Mouse (Mus musculus) cortical plate, adult 2 months (tissue): Measurements from ENCODE around the gene Crybg3. TPM values are rescaled to one million over a fixed set of nuclear protein-coding genes. Genes with fewer than 3 reads are reported as not detected.
A peak's percentile ranks its signal among the peaks of the same experiment; 100 is the strongest.

Experiments
- H3K27ac ChIP-seq: fragments of 200-500 bp; 2 replicates; pipeline ENCODE4 v1.5.1; 2012; ENCODE audit warnings: low read length, control low read depth, inconsistent platforms; ENCODE audit not compliant: insufficient read depth
- H3K4me1 ChIP-seq: fragments of 200-500 bp; 2 replicates; pipeline ENCODE4 v1.6.1; 2011; ENCODE audit warnings: low read length; ENCODE audit not compliant: control insufficient read depth, insufficient read depth
- H3K4me3 ChIP-seq: fragments of 200-500 bp; 2 replicates; pipeline ENCODE4 v1.5.1; 2011; ENCODE audit warnings: mild to moderate bottlenecking, low read length, control low read depth; ENCODE audit not compliant: insufficient read depth
- CTCF ChIP-seq: fragments of 200-500 bp; IDR thresholded peaks from 2 replicates; pipeline ENCODE4 v1.5.1; 2011; ENCODE audit warnings: mild to moderate bottlenecking, control low read depth, low read length; ENCODE audit not compliant: insufficient read depth; ENCODE audit errors: extremely low read depth
- POLR2A ChIP-seq: fragments of 200-500 bp; IDR thresholded peaks from 2 replicates; pipeline ENCODE4 v1.6.1; 2011; ENCODE audit warnings: mild to moderate bottlenecking, low read length, control low read depth; ENCODE audit not compliant: insufficient read depth; ENCODE audit errors: extremely low read depth
- polyA plus RNA-seq: library from polyadenylated mRNA; depleted of rRNA; stranded (reverse); fragments of >200 nt; gene quantifications from 2 replicates; pipeline ENCODE4 v1.2.3, GENCODE M21; 2012

Gene Crybg3
- polyA plus RNA-seq, 1 experiment: 4.0 TPM

GRCm38 (mm10) chr16:59541382-59541781 lies 59.4 kb downstream of the Crybg3 start:
- Histone ChIP-seq H3K4me1 (no peaks in the 10 kb centered on the region), H3K27ac (no peak overlapping the region), H3K4me3 (no peak overlapping the region)
- TF ChIP-seq CTCF (no peak), POLR2A (no peak)

GRCm38 (mm10) chr16:59540944-59541343 lies 59.8 kb downstream of the Crybg3 start:
- TF ChIP-seq CTCF (no peak), POLR2A (no peak)
- no peak overlapping the region for H3K27ac ChIP-seq
- H3K4me3 ChIP-seq: no peak overlapping the region
- no peaks in the 10 kb centered on the region for H3K4me1 ChIP-seq

- Histone ChIP-seq H3K4me3 (no peak overlapping the region), H3K4me1 (no peaks in the 10 kb centered on the region), H3K27ac (no peak overlapping the region)
- TF ChIP-seq CTCF: peak; percentile 20; the same call in 1 of the 2 replicates
- no peak for TF ChIP-seq POLR2A
Observed at GRCm38 (mm10) chr16:59535673-59536072, 65.1 kb downstream of the Crybg3 start.

- TF ChIP-seq CTCF (no peak), POLR2A (no peak)
- Histone ChIP-seq H3K4me3 (no peak overlapping the region), H3K4me1 (no peaks in the 10 kb centered on the region), H3K27ac (no peak overlapping the region)
Observed at GRCm38 (mm10) chr16:59534349-59534748, 66.4 kb downstream of the Crybg3 start.

GRCm38 (mm10) chr16:59532561-59532960 lies 68.2 kb downstream of the Crybg3 start:
- Histone ChIP-seq H3K4me1 (no peaks in the 10 kb centered on the region), H3K4me3 (no peak overlapping the region), H3K27ac (no peak overlapping the region)
- TF ChIP-seq POLR2A: no peak
- TF ChIP-seq CTCF: no peak

- no peaks in the 10 kb centered on the region for H3K4me1 ChIP-seq
- H3K27ac ChIP-seq: no peak overlapping the region
- H3K4me3 ChIP-seq: no peak overlapping the region
- TF ChIP-seq CTCF (no peak), POLR2A (no peak)
Observed at GRCm38 (mm10) chr16:59531243-59531642, 69.5 kb downstream of the Crybg3 start.

- Histone ChIP-seq H3K27ac (no peak overlapping the region), H3K4me1 (no peaks in the 10 kb centered on the region), H3K4me3 (no peak overlapping the region)
- no peak for TF ChIP-seq POLR2A
- TF ChIP-seq CTCF: no peak
Observed at GRCm38 (mm10) chr16:59529570-59529969, 71.2 kb downstream of the Crybg3 start.

GRCm38 (mm10) chr16:59526939-59527338 lies 73.8 kb downstream of the Crybg3 start:
- no peak for TF ChIP-seq CTCF
- no peak for TF ChIP-seq POLR2A
- no peak overlapping the region for H3K27ac ChIP-seq
- H3K4me1 ChIP-seq: no peaks in the 10 kb centered on the region
- no peak overlapping the region for H3K4me3 ChIP-seq

GRCm38 (mm10) chr16:59521752-59522423 lies 78.9 kb downstream of the Crybg3 start:
- Histone ChIP-seq H3K4me1 (no peaks in the 10 kb centered on the region), H3K4me3 (no peak overlapping the region), H3K27ac (no peak overlapping the region)
- no peak for TF ChIP-seq CTCF
- TF ChIP-seq POLR2A: no peak

- Histone ChIP-seq H3K4me3 (no peak overlapping the region), H3K27ac (no peak overlapping the region), H3K4me1 (no peaks in the 10 kb centered on the region)
- TF ChIP-seq CTCF: no peak
- TF ChIP-seq POLR2A: no peak
Observed at GRCm38 (mm10) chr16:59517447-59518219, 83.1 kb downstream of the Crybg3 start.
